21 mouse cellular contexts compared by ENCODE assay signal in genomic region chr7:135587821-135588575, GRCm38 (mm10). TPM values are rescaled to one million over a fixed set of nuclear protein-coding genes. Genes with fewer than 3 reads are reported as not detected.
A peak's percentile ranks its signal among the peaks of the same experiment; 100 is the strongest.
DNase-seq lines count a peak whose midpoint lies in the region; ATAC-seq and TF ChIP-seq lines count a peak whose summit lies in the region.
"Had no signal": no experiment of that assay in that cellular context is flagged by ENCODE, and none has a peak within 500 bp of the region (broad histone marks: within the 10 kb centered on the region; RNA-seq: fewer than 3 reads in every experiment).

No protein-coding gene starts in this region.

- peak overlapping the region; percentile 14; the same call in 1 of the 2 replicates for H3K27ac ChIP-seq in hindbrain, embryonic 14.5 days
- no peak overlapping the region for H3K27ac ChIP-seq in hindbrain, postnatal 0 days
- peak overlapping the region; percentile 69 for H3K27ac ChIP-seq in liver, embryonic 13.5 days
- H3K27ac ChIP-seq: forebrain, embryonic 15.5 days; limb, embryonic 12.5 days; neural tube, embryonic 12.5 days had no signal

- ATAC-seq in hindbrain, embryonic 14.5 days (ENCODE audit: low FRiP score), result no peak
- no peak for ATAC-seq in hindbrain, postnatal 0 days
- ATAC-seq in liver, embryonic 13.5 days (ENCODE audit: low read depth), result no peak
- ATAC-seq: forebrain, embryonic 15.5 days had no signal

- no peaks in the 10 kb centered on the region for H3K9me3 ChIP-seq in hindbrain, embryonic 14.5 days (ENCODE audit: control insufficient read depth, low read length)
- no peaks in the 10 kb centered on the region for H3K9me3 ChIP-seq in hindbrain, postnatal 0 days (ENCODE audit: low read length)
- no peaks in the 10 kb centered on the region for H3K9me3 ChIP-seq in liver, embryonic 13.5 days (replicated peaks)
- H3K9me3 ChIP-seq: forebrain, embryonic 15.5 days; limb, embryonic 12.5 days; neural tube, embryonic 12.5 days had no signal

- H3K4me1 ChIP-seq in hindbrain, embryonic 14.5 days (replicated peaks; ENCODE audit: control insufficient read depth, insufficient read depth, low read length), result 0 out of 2 replicates have a peak, but pooled peaks cover 3% of the 10 kb centered on the region
- H3K4me1 ChIP-seq in hindbrain, postnatal 0 days (ENCODE audit: insufficient read depth, low read length), result peaks cover 4% of the 10 kb centered on the region; the same call in 1 of the 2 replicates
- H3K4me1 ChIP-seq in liver, embryonic 13.5 days (replicated peaks), result peaks cover 78% of the 10 kb centered on the region

- peak; percentile 48 for DNase-seq in adrenal gland, postnatal 10 days
- no peak for DNase-seq in adrenal gland, adult 18-20 months (ENCODE audit: low spot score in 2 of 2)
- no peak for DNase-seq in hindbrain, embryonic 14.5 days (ENCODE audit: low spot score)
- no peak for DNase-seq in hindbrain, postnatal 0 days (ENCODE audit: low spot score)
- peak; percentile 54 to 65 for DNase-seq in cerebellum, adult 18-20 months
- no peak for DNase-seq in liver, embryonic 13.5 days
- DNase-seq in B cell, adult 2 months, result no peak
- no peak for DNase-seq in yolk sac, embryonic 10.5 days (ENCODE audit: low spot score)
- DNase-seq: kidney, adult 8-10 months; lung, embryonic 14.5 days; right cerebral cortex, postnatal 4 days; thymus, adult 18-20 months had no signal

- H3K36me3 ChIP-seq in hindbrain, embryonic 14.5 days (replicated peaks; ENCODE audit: control insufficient read depth, insufficient read depth), result no peaks in the 10 kb centered on the region
- H3K36me3 ChIP-seq in hindbrain, postnatal 0 days (ENCODE audit: insufficient read depth, low read length), result no peaks in the 10 kb centered on the region
- H3K36me3 ChIP-seq in liver, embryonic 13.5 days, result no peaks in the 10 kb centered on the region
- H3K36me3 ChIP-seq: forebrain, embryonic 15.5 days; limb, embryonic 12.5 days; neural tube, embryonic 12.5 days had no signal

- H3K9ac ChIP-seq in hindbrain, embryonic 14.5 days, result no peak overlapping the region
- H3K9ac ChIP-seq in hindbrain, postnatal 0 days (replicated peaks; ENCODE audit: low read length), result no peak overlapping the region
- no peak overlapping the region for H3K9ac ChIP-seq in liver, embryonic 13.5 days
- H3K9ac ChIP-seq: forebrain, embryonic 15.5 days; limb, embryonic 12.5 days; lung, embryonic 14.5 days; neural tube, embryonic 12.5 days had no signal

- H3K27me3 ChIP-seq in hindbrain, embryonic 14.5 days (ENCODE audit: control insufficient read depth, insufficient read depth, low read length), result no peaks in the 10 kb centered on the region
- H3K27me3 ChIP-seq in hindbrain, postnatal 0 days (ENCODE audit: insufficient read depth, low read length), result no peaks in the 10 kb centered on the region
- H3K27me3 ChIP-seq in liver, embryonic 13.5 days, result no peaks in the 10 kb centered on the region
- H3K27me3 ChIP-seq: forebrain, embryonic 15.5 days; limb, embryonic 12.5 days; neural tube, embryonic 12.5 days; Patski had no signal

- no peak overlapping the region for H3K4me3 ChIP-seq in hindbrain, embryonic 14.5 days (replicated peaks; ENCODE audit: low read length)
- H3K4me3 ChIP-seq in hindbrain, postnatal 0 days (ENCODE audit: low read length), result no peak overlapping the region
- H3K4me3 ChIP-seq in liver, embryonic 13.5 days (replicated peaks), result 0 out of 2 replicates have a peak overlapping the region, but pooled peaks have one; percentile 13
- H3K4me3 ChIP-seq: forebrain, embryonic 15.5 days; limb, embryonic 12.5 days; neural tube, embryonic 12.5 days had no signal

- 44% methylated on average over 2 of the region's 2 CpGs for WGBS in hindbrain, embryonic 14.5 days
- WGBS in hindbrain, postnatal 0 days, result 51% methylated on average over 2 of the region's 2 CpGs
- 36% methylated on average over 2 of the region's 2 CpGs for WGBS in liver, embryonic 13.5 days (ENCODE audit: insufficient replicate concordance)

- TF ChIP-seq CTCF in hindbrain, postnatal 0 days (IDR thresholded peaks at IDR 0.05; ENCODE audit: low read depth), result no peak

- no peak overlapping the region for H3K4me2 ChIP-seq in hindbrain, embryonic 14.5 days (replicated peaks)
- H3K4me2 ChIP-seq in hindbrain, postnatal 0 days (ENCODE audit: low read depth, low read length), result no peak overlapping the region
- peak overlapping the region; percentile 23; the same call in 1 of the 2 replicates for H3K4me2 ChIP-seq in liver, embryonic 13.5 days
- H3K4me2 ChIP-seq: forebrain, embryonic 15.5 days; limb, embryonic 12.5 days; lung, embryonic 14.5 days; neural tube, embryonic 12.5 days had no signal

RNA-seq across cellular contexts. Expression of gene Ptpre, which starts 50.7 kb away (rescaled TPM):
- total RNA-seq in adrenal gland, postnatal 10 days (2021), result 1 to 10 TPM; 4.1 to 8.0 TPM
- 1 to 10 TPM; 3.5 to 4.2 TPM for total RNA-seq in adrenal gland, adult 18-20 months (2021)
- polyA plus RNA-seq in hindbrain, embryonic 14.5 days (2014; fragmentation: Nextera tagmentation; extraction: Ambion mirVana), result 6.9 and 7.9 TPM in 2 replicates
- 12.4 and 13.5 TPM in 2 replicates for total RNA-seq in hindbrain, postnatal 0 days (2014; rRNA removed)
- polyA plus RNA-seq in hindbrain, postnatal 0 days (2015; fragmentation: Nextera tagmentation; extraction: Ambion mirVana), result 8.0 and 8.2 TPM in 2 replicates
- polyA plus RNA-seq in liver, embryonic 13.5 days (2015; fragmentation: Nextera tagmentation; extraction: Ambion mirVana), result 2.5 and 2.8 TPM in 2 replicates

RNA-seq across cellular contexts. Expression of gene Clrn3, which starts 59.5 kb away (rescaled TPM):
- total RNA-seq in adrenal gland, postnatal 10 days (2021), result not detected
- not detected for total RNA-seq in adrenal gland, adult 18-20 months (2021)
- not detected in 2 replicates for polyA plus RNA-seq in hindbrain, embryonic 14.5 days (2014; fragmentation: Nextera tagmentation; extraction: Ambion mirVana)
- not detected in 2 replicates for total RNA-seq in hindbrain, postnatal 0 days (2014; rRNA removed)
- not detected in 2 replicates for polyA plus RNA-seq in hindbrain, postnatal 0 days (2015; fragmentation: Nextera tagmentation; extraction: Ambion mirVana)
- not detected in 2 replicates for polyA plus RNA-seq in liver, embryonic 13.5 days (2015; fragmentation: Nextera tagmentation; extraction: Ambion mirVana)
- total RNA-seq: gastrocnemius, adult 18-20 months; heart, postnatal 25 days; left cerebral cortex, adult 18-20 months; megakaryocyte progenitor cell, adult 5-6 weeks; midbrain, postnatal 0 days had no signal
- polyA plus RNA-seq: forebrain, embryonic 15.5 days; limb, embryonic 12.5 days; lung, embryonic 14.5 days; midbrain, postnatal 0 days; neural tube, embryonic 12.5 days; Patski had no signal

Comparison
In these comparisons a context has a peak if more than half of its experiments do, and no peak if none do; other contexts are left out.
1. DNase-seq: peak in adrenal gland, postnatal 10 days (single experiment) and cerebellum, adult 18-20 months (2 of 2); none in adrenal gland, adult 18-20 months (0 of 2), hindbrain, embryonic 14.5 days (single experiment), hindbrain, postnatal 0 days (single experiment), liver, embryonic 13.5 days (single experiment), B cell, adult 2 months (0 of 2) and yolk sac, embryonic 10.5 days (single experiment).